Mouse (Mus musculus): Measurements from ENCODE around the gene Tsen2. TPM values are rescaled to one million over a fixed set of nuclear protein-coding genes. Genes with fewer than 3 reads are reported as not detected.

The Tsen2 gene
- polyA plus RNA-seq, 1 experiment: 1.4 TPM

- Histone ChIP-seq H3K27ac (ENCODE audit: insufficient read depth, low read length) (no peak overlapping the region), H3K4me1 (ENCODE audit: control insufficient read depth, insufficient read depth, insufficient read length) (peaks cover 2% of the 10 kb centered on the region; the same call in 1 of the 2 replicates), H3K4me3 (ENCODE audit: extremely low read depth, insufficient read depth, insufficient read length) (no peak overlapping the region), H3K27me3 (ENCODE audit: control insufficient read depth, insufficient read depth, low read length) (no peaks in the 10 kb centered on the region; the same call in 1 of the 2 replicates), H3K36me3 (ENCODE audit: control insufficient read depth, insufficient read depth, low read length) (no peaks in the 10 kb centered on the region)
- WGBS: 84% methylated on average over 1 of the region's 1 CpGs
- no peak for DNase-seq (ENCODE audit: low read depth in 1 of 2, low spot score in 2 of 2)
- TF ChIP-seq POLR2A (IDR thresholded peaks at IDR 0.05; ENCODE audit: low read depth, low read length) (no peak), CTCF (IDR thresholded peaks at IDR 0.05; ENCODE audit: extremely low read depth, insufficient read depth, insufficient read length, insufficient replicate concordance) (no peak)
Observed at GRCm38 (mm10) chr6:115521923-115522322, 22.5 kb upstream of the Tsen2 start.

GRCm38 (mm10) chr6:115522691-115523146 is 21.7 kb upstream of the Tsen2 start:
- Histone ChIP-seq H3K27ac (ENCODE audit: insufficient read depth, low read length) (no peak overlapping the region), H3K4me3 (ENCODE audit: extremely low read depth, insufficient read depth, insufficient read length) (no peak overlapping the region), H3K4me1 (ENCODE audit: control insufficient read depth, insufficient read depth, insufficient read length) (peaks cover 2% of the 10 kb centered on the region; the same call in 1 of the 2 replicates), H3K36me3 (ENCODE audit: control insufficient read depth, insufficient read depth, low read length) (no peaks in the 10 kb centered on the region), H3K27me3 (ENCODE audit: control insufficient read depth, insufficient read depth, low read length) (no peaks in the 10 kb centered on the region; the same call in 1 of the 2 replicates)
- no peak for DNase-seq (ENCODE audit: low read depth in 1 of 2, low spot score in 2 of 2)
- WGBS: 55% methylated on average over 6 of the region's 6 CpGs
- TF ChIP-seq POLR2A (IDR thresholded peaks at IDR 0.05; ENCODE audit: low read depth, low read length): no peak
- no peak for TF ChIP-seq CTCF (IDR thresholded peaks at IDR 0.05; ENCODE audit: extremely low read depth, insufficient read depth, insufficient read length, insufficient replicate concordance)

- no peak for DNase-seq (ENCODE audit: low read depth in 1 of 2, low spot score in 2 of 2)
- Histone ChIP-seq H3K36me3 (ENCODE audit: control insufficient read depth, insufficient read depth, low read length) (no peaks in the 10 kb centered on the region), H3K4me3 (ENCODE audit: extremely low read depth, insufficient read depth, insufficient read length) (no peak overlapping the region), H3K27ac (ENCODE audit: insufficient read depth, low read length) (no peak overlapping the region), H3K27me3 (ENCODE audit: control insufficient read depth, insufficient read depth, low read length) (no peaks in the 10 kb centered on the region; the same call in 1 of the 2 replicates), H3K4me1 (ENCODE audit: control insufficient read depth, insufficient read depth, insufficient read length) (peaks cover 2% of the 10 kb centered on the region; the same call in 1 of the 2 replicates)
- 26% methylated on average over 9 of the region's 9 CpGs for WGBS
- no peak for TF ChIP-seq CTCF (IDR thresholded peaks at IDR 0.05; ENCODE audit: extremely low read depth, insufficient read depth, insufficient read length, insufficient replicate concordance)
- TF ChIP-seq POLR2A (IDR thresholded peaks at IDR 0.05; ENCODE audit: low read depth, low read length): no peak
Observed at GRCm38 (mm10) chr6:115523201-115523600, 21.3 kb upstream of the Tsen2 start.

- no peaks in the 10 kb centered on the region for H3K36me3 ChIP-seq (ENCODE audit: control insufficient read depth, insufficient read depth, low read length)
- H3K27ac ChIP-seq (ENCODE audit: insufficient read depth, low read length): no peak overlapping the region
- H3K27me3 ChIP-seq (ENCODE audit: control insufficient read depth, insufficient read depth, low read length): no peaks in the 10 kb centered on the region
- 0 out of 2 replicates have a peak, but pooled peaks cover 2% of the 10 kb centered on the region for H3K4me1 ChIP-seq (ENCODE audit: control insufficient read depth, insufficient read depth, insufficient read length)
- no peak for DNase-seq (ENCODE audit: low read depth in 1 of 2, low spot score in 2 of 2)
- TF ChIP-seq POLR2A (IDR thresholded peaks at IDR 0.05; ENCODE audit: low read depth, low read length): no peak
- TF ChIP-seq CTCF (IDR thresholded peaks at IDR 0.05; ENCODE audit: extremely low read depth, insufficient read depth, insufficient read length, insufficient replicate concordance): no peak
- 57% methylated on average over 9 of the region's 9 CpGs for WGBS
- H3K4me3 ChIP-seq (ENCODE audit: extremely low read depth, insufficient read depth, insufficient read length): no peak overlapping the region
Observed at GRCm38 (mm10) chr6:115524449-115524990, 19.9 kb upstream of the Tsen2 start.

GRCm38 (mm10) chr6:115527418-115527817 is 17.0 kb upstream of the Tsen2 start:
- DNase-seq (ENCODE audit: low read depth in 1 of 2, low spot score in 2 of 2): no peak
- TF ChIP-seq CTCF (IDR thresholded peaks at IDR 0.05; ENCODE audit: extremely low read depth, insufficient read depth, insufficient read length, insufficient replicate concordance) (no peak), POLR2A (IDR thresholded peaks at IDR 0.05; ENCODE audit: low read depth, low read length) (no peak)
- Histone ChIP-seq H3K36me3 (ENCODE audit: control insufficient read depth, insufficient read depth, low read length) (no peaks in the 10 kb centered on the region), H3K4me1 (ENCODE audit: control insufficient read depth, insufficient read depth, insufficient read length) (0 out of 2 replicates have a peak, but pooled peaks cover 2% of the 10 kb centered on the region), H3K27me3 (ENCODE audit: control insufficient read depth, insufficient read depth, low read length) (no peaks in the 10 kb centered on the region), H3K27ac (ENCODE audit: insufficient read depth, low read length) (no peak overlapping the region), H3K4me3 (ENCODE audit: extremely low read depth, insufficient read depth, insufficient read length) (no peak overlapping the region)
- WGBS: 92% methylated on average over 3 of the region's 3 CpGs

GRCm38 (mm10) chr6:115528372-115528771 is 16.1 kb upstream of the Tsen2 start:
- Histone ChIP-seq H3K27ac (ENCODE audit: insufficient read depth, low read length) (no peak overlapping the region), H3K36me3 (ENCODE audit: control insufficient read depth, insufficient read depth, low read length) (no peaks in the 10 kb centered on the region), H3K27me3 (ENCODE audit: control insufficient read depth, insufficient read depth, low read length) (no peaks in the 10 kb centered on the region), H3K4me3 (ENCODE audit: extremely low read depth, insufficient read depth, insufficient read length) (no peak overlapping the region), H3K4me1 (ENCODE audit: control insufficient read depth, insufficient read depth, insufficient read length) (0 out of 2 replicates have a peak, but pooled peaks cover 2% of the 10 kb centered on the region)
- TF ChIP-seq CTCF (IDR thresholded peaks at IDR 0.05; ENCODE audit: extremely low read depth, insufficient read depth, insufficient read length, insufficient replicate concordance) (no peak), POLR2A (IDR thresholded peaks at IDR 0.05; ENCODE audit: low read depth, low read length) (no peak)
- DNase-seq (ENCODE audit: low read depth in 1 of 2, low spot score in 2 of 2): no peak
- WGBS: 87% methylated on average over 4 of the region's 4 CpGs

GRCm38 (mm10) chr6:115534617-115535016 is 9.8 kb upstream of the Tsen2 start:
- TF ChIP-seq POLR2A (IDR thresholded peaks at IDR 0.05; ENCODE audit: low read depth, low read length) (no peak), CTCF (IDR thresholded peaks at IDR 0.05; ENCODE audit: extremely low read depth, insufficient read depth, insufficient read length, insufficient replicate concordance) (no peak)
- no peaks in the 10 kb centered on the region for H3K27me3 ChIP-seq (ENCODE audit: control insufficient read depth, insufficient read depth, low read length)
- no peaks in the 10 kb centered on the region for H3K36me3 ChIP-seq (ENCODE audit: control insufficient read depth, insufficient read depth, low read length)
- no peak overlapping the region for H3K4me3 ChIP-seq (ENCODE audit: extremely low read depth, insufficient read depth, insufficient read length)
- H3K27ac ChIP-seq (ENCODE audit: insufficient read depth, low read length): no peak overlapping the region
- peaks cover 2% of the 10 kb centered on the region; the same call in 1 of the 2 replicates for H3K4me1 ChIP-seq (ENCODE audit: control insufficient read depth, insufficient read depth, insufficient read length)
- no peak for DNase-seq (ENCODE audit: low read depth in 1 of 2, low spot score in 2 of 2)
- WGBS: 73% methylated on average over 7 of the region's 7 CpGs

All from spleen, adult 2 months (tissue).